In genomic region chr6:99328146-99328545, GRCm38 (mm10) we compare ENCODE assay signal across 16 mouse cellular contexts.
"Had no signal": no experiment of that assay in that cellular context is flagged by ENCODE, and none has a peak within 500 bp of the region (broad histone marks: within the 10 kb centered on the region; RNA-seq: fewer than 3 reads in every experiment).

No protein-coding gene starts in this region.

- H3K9ac ChIP-seq: limb, embryonic 12.5 days; limb, embryonic 15.5 days; liver, embryonic 14.5 days; liver, postnatal 0 days; midbrain, embryonic 12.5 days; midbrain, embryonic 15.5 days; neural tube, embryonic 13.5 days; stomach, embryonic 15.5 days had no signal

- H3K4me2 ChIP-seq: limb, embryonic 12.5 days; limb, embryonic 15.5 days; liver, embryonic 11.5 days; midbrain, embryonic 12.5 days; midbrain, embryonic 15.5 days; neural tube, embryonic 13.5 days; stomach, embryonic 15.5 days had no signal

- H3K9me3 ChIP-seq: limb, embryonic 12.5 days; limb, embryonic 15.5 days; midbrain, embryonic 12.5 days; midbrain, embryonic 15.5 days; neural tube, embryonic 13.5 days; stomach, embryonic 15.5 days had no signal

- H3K27me3 ChIP-seq: limb, embryonic 15.5 days; midbrain, embryonic 12.5 days; midbrain, embryonic 15.5 days; neural tube, embryonic 13.5 days; stomach, embryonic 15.5 days had no signal

- H3K36me3 ChIP-seq: limb, embryonic 12.5 days; limb, embryonic 15.5 days; midbrain, embryonic 12.5 days; midbrain, embryonic 15.5 days; neural tube, embryonic 13.5 days; stomach, embryonic 15.5 days had no signal

- H3K27ac ChIP-seq: limb, embryonic 12.5 days; limb, embryonic 15.5 days; liver, embryonic 14.5 days; macrophage; midbrain, embryonic 12.5 days; midbrain, embryonic 15.5 days; neural tube, embryonic 13.5 days; stomach, embryonic 15.5 days had no signal

- DNase-seq: kidney, adult 9 months; liver, postnatal 0 days; retina, postnatal 1 day; right cerebral cortex, postnatal 25 days; spleen, adult 18-20 months; thymus, adult 18-20 months; thymus, postnatal 36 days had no signal

- H3K4me1 ChIP-seq: limb, embryonic 15.5 days; midbrain, embryonic 12.5 days; midbrain, embryonic 15.5 days; neural tube, embryonic 13.5 days; stomach, embryonic 15.5 days had no signal

- H3K4me3 ChIP-seq: limb, embryonic 12.5 days; limb, embryonic 15.5 days; midbrain, embryonic 12.5 days; midbrain, embryonic 15.5 days; neural tube, embryonic 13.5 days; stomach, embryonic 15.5 days had no signal

- ATAC-seq: liver, postnatal 0 days; midbrain, embryonic 15.5 days had no signal
